Mouse (Mus musculus) olfactory bulb, adult 2 months (tissue): ENCODE measurements around the gene 9230112D13Rik. TPM values are rescaled to one million over a fixed set of nuclear protein-coding genes. Genes with fewer than 3 reads are reported as not detected.
A peak's percentile ranks its signal among the peaks of the same experiment; 100 is the strongest.

Source experiments
- H3K27ac ChIP-seq: fragments of 200-500 bp; 2 replicates; pipeline ENCODE4 v1.5.1; 2012; ENCODE audit warnings: low read depth, low read length; ENCODE audit not compliant: insufficient read depth
- H3K4me1 ChIP-seq: fragments of 200-500 bp; 2 replicates; pipeline ENCODE4 v1.6.1; 2012; ENCODE audit warnings: low read length; ENCODE audit not compliant: control insufficient read depth, insufficient read depth
- H3K4me3 ChIP-seq: fragments of 200-500 bp; 2 replicates; pipeline ENCODE4 v1.5.1; 2012; ENCODE audit warnings: mild to moderate bottlenecking, low read depth, low read length, moderate library complexity; ENCODE audit not compliant: insufficient read depth
- CTCF ChIP-seq: fragments of 200-500 bp; IDR thresholded peaks from 2 replicates; pipeline ENCODE4 v1.5.1; 2012; ENCODE audit warnings: low read depth, mild to moderate bottlenecking, low read length, moderate library complexity; ENCODE audit not compliant: insufficient read depth
- POLR2A ChIP-seq: fragments of 200-500 bp; IDR thresholded peaks from 2 replicates; pipeline ENCODE4 v1.6.1; 2012; ENCODE audit warnings: mild to moderate bottlenecking, low read depth, low read length, moderate library complexity; ENCODE audit not compliant: insufficient read depth
- WGBS: fragments of 180-500 bp; shearing (Covaris S2); methylation state at CpG from one replicate; pipeline ENCODE4 v1.1.7; 2018; 5-methylcytosine and 5-hydroxymethylcytosine counted together
- polyA plus RNA-seq: library from polyadenylated mRNA; stranded (reverse); fragments of >200 nt; gene quantifications from 2 replicates; pipeline ENCODE4 v1.2.4, GENCODE M21; 2012; ENCODE audit warnings: low replicate concordance; ENCODE audit not compliant: missing spikeins, insufficient read depth, insufficient read length

Gene 9230112D13Rik
- polyA plus RNA-seq, 1 experiment: not detected

DNA sequence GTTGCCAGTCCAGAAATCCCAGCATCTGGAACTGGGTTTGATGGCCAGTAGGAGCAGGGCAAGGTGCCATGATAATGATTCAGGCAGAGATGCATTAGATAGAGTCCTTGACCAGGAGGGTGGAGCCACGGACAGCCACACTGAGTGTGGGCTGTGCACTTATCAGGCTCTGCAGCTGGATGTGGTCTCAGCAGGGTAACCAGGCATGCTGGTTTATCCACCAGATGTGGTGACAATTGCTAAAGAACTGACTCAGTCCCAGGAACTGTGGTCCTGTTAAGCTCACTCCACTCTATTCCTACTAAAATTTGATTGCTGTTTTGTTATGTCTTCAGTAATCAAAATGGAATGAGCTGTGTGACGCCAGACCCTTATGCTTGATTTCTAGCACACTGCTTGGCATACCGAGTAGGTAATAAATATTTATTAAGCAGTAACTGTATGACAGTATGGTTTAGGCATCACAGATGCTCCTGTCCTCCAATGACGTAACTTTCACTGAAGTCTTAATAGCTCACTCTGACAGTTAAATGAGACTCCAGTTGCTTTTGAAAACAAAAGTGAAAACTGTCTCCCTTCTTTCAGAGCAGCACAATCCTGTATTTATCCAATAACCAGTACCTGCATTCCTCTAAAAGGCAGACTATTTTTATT, 14.3 kb downstream of the 9230112D13Rik start:
- no peak overlapping the region for H3K4me3 ChIP-seq
- peak overlapping the region; percentile 26; the same call in 1 of the 2 replicates for H3K27ac ChIP-seq
- 42% methylated on average over 4 of the region's 4 CpGs for WGBS
- TF ChIP-seq CTCF (no peak), POLR2A (no peak)
- peaks cover 3% of the 10 kb centered on the region; the same call in 1 of the 2 replicates for H3K4me1 ChIP-seq

DNA sequence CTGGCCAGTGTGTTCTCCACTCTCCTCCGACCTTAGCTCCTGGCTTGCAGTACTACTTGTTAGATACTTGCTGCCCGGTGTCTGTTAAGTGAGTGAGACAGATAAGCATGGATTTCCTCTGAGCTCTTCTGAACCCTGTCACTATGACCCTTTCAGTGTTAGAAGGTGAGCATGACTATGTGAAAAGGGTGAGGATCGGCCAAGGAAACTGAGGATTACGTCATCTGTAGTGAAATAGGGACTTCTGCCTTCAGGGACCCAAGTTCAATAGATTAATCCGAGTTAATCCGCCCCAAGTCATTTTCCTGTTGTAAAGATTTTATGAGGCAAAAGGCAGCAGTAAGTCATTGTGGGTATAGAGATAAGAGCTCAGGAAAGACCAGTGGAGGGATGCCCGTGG, 17.3 kb downstream of the 9230112D13Rik start:
- Histone ChIP-seq H3K4me3 (no peak overlapping the region), H3K4me1 (peaks cover 3% of the 10 kb centered on the region; the same call in 1 of the 2 replicates), H3K27ac (no peak overlapping the region)
- TF ChIP-seq POLR2A: no peak
- TF ChIP-seq CTCF: no peak
- WGBS: 88% methylated on average over 7 of the region's 7 CpGs

DNA sequence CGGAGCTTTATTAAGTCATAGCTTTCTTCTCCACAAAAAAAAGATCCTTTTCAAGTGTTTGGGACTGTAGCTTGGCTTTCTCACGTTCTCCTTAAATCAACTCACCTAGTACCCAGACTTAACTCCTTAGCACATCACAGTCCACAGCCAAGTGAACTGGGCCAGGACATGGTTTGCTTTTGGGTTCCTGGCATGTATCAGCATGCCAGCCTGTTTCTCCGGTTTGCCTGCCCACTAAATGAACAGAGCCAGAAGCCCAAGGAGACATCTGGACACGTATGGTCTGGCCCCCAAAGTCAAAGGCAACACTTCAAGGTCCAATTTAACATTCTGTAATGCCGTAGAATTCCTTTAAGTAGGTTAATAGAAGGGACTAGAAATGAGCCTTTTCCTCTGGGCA, 18.2 kb downstream of the 9230112D13Rik start:
- Histone ChIP-seq H3K27ac (peak overlapping the region; percentile 26; the same call in 1 of the 2 replicates), H3K4me1 (peaks cover 6% of the 10 kb centered on the region), H3K4me3 (no peak overlapping the region)
- TF ChIP-seq CTCF (no peak), POLR2A (no peak)
- WGBS: 88% methylated on average over 5 of the region's 5 CpGs

DNA sequence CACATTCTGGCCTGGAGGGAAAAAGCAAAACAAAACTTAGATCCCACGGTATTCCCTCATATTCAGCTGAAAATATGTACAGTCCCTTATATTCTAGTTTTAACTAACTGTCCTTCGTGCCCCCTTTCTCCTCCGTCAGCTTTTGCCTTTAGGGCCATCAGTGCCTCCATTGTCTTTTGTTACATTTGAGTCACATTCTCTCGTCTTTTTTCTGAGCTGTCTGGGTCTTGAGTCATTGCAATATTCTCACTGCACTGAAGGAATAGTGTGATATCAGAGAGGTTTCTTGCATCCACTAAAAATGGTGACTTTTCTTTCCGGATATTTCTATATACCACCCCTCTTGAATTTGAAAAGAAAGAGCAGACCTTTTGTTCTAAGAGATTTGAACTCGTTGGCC, 18.8 kb downstream of the 9230112D13Rik start:
- WGBS: 29% methylated on average over 6 of the region's 6 CpGs
- Histone ChIP-seq H3K27ac (peak overlapping the region; percentile 26; the same call in 1 of the 2 replicates), H3K4me3 (no peak overlapping the region), H3K4me1 (peaks cover 8% of the 10 kb centered on the region)
- no peak for TF ChIP-seq CTCF
- no peak for TF ChIP-seq POLR2A

DNA sequence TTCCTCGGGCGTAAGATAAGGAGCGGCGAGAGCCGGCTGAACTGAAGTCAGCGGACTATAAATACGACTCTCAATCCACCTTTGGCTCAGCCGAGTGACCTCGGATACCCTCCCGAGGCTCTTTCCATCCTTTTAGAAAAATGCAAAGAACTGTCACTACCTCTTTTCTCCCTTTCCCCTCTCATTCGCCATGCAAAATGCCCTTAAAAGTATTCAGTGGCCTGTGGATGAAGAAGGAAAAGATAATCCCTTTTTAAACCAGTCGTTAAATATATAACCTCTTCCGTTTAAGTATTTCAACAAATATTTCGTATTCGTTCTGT, 19.3 kb downstream of the 9230112D13Rik start, which contains the start of gene Bmpr1a:
Bmpr1a (minus strand) TSS at position 17 of the 323 bp plus-strand sequence.
- 7% methylated on average over 15 of the region's 15 CpGs for WGBS
- Histone ChIP-seq H3K4me3 (peak within 1 kb of the TSS; percentile 99), H3K4me1 (peaks cover 8% of the 10 kb centered on the region), H3K27ac (peak within 1 kb of the TSS; percentile 94)
- TF ChIP-seq CTCF: no peak
- no peak for TF ChIP-seq POLR2A

DNA sequence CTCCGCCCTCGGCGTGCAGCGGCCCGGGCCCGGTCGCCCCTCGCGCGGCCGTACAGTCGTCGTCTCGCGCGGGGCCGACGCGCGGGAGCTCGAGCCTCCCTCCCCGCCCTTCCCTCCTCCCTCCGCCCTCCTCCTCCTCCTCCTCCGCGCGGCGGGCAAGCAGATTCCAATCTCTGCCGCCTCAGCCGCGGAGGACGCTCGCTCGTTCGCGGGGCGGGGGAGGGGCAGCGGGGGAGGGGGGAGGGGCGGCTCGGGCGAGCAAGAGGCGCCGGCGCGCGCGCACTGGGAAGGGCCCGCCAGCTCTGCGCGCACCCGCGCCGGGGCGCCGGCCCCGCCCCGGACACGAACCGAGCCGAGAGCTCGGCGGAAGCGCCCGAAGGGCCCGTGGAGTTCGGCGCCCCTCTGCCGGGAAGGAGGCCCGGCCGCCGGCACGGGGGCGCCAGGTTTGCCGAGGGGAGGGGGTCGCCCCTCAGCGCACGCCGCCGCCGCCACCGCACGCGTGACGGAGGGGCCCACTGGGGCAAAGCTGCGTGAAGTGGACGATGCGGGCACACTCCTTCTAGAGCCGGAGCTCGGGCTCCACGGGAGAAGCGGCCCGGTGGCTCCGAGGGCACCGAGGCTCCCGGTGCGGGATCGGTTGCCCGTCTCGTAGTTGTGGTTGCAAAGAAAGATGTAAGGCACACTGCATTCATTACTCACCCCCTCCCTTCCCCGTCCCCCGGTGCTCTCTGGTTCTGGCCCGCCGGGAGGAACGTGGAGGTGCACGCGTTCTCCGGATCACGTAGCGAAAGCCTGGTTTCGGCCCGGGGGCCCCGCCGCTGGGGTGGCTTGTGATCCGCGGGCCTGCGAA, 19.9 kb downstream of the 9230112D13Rik start:
- TF ChIP-seq CTCF: no peak
- peak; percentile 86; the same call in 1 of the 2 replicates for TF ChIP-seq POLR2A
- H3K4me3 ChIP-seq: peak overlapping the region; percentile 99
- under 1% methylated on average over 96 of the region's 115 CpGs for WGBS
- peak overlapping the region; percentile 94 for H3K27ac ChIP-seq
- peaks cover 6% of the 10 kb centered on the region for H3K4me1 ChIP-seq

DNA sequence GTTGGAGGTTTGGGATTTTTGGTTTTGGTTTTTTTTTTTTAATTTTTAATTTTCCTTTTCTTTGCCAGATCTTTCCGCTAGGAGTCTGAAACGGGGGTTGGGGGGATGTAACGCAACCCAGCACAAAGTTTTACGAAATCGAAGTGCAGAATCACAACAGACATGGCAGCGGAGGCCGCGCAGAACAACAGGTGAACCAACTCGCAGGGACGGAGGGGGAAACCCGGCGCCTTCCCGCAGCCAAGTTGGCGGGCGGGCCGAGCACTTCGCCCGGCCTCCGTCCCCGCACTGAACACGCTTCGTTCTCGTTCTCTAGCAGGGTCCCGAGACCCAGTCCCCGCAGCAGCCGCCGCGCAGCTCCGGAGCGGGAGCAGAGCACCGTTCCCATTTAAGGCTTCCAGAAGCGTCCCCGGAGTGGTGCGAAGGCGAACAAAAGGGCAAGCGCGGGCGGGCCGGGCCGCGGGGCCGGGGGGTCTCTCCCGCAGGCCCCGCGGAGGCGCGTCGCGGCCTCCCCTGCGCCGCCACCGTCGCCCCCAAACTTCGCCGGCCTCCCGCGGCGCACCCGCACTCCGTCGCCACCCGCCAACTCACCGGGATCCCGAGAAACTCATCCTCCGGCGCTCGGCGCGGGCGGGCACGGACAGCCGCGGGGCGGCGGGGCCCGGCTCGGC, 20.7 kb downstream of the 9230112D13Rik start:
- peaks cover 6% of the 10 kb centered on the region for H3K4me1 ChIP-seq
- peak overlapping the region; percentile 91 for H3K27ac ChIP-seq
- WGBS: under 1% methylated on average over 77 of the region's 77 CpGs
- TF ChIP-seq CTCF (no peak), POLR2A (no peak)
- H3K4me3 ChIP-seq: peak overlapping the region; percentile 99

DNA sequence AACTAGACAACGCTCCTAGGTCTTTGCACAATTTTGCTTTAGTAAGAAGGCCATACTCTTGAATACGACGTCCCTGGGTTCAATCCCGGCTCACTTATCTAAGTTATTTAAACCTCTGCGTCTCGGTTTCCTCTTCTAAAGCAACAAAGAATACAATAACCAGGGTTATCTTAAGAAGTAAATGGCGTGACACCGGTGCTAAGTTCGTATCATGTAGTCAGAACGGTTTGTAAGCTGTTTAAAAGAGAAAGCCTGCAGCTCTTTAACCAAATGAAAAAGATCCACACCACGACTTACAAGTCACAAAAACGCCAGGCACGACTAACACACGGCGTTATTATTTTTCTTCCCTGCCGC, 21.2 kb downstream of the 9230112D13Rik start:
- WGBS: under 1% methylated on average over 16 of the region's 16 CpGs
- Histone ChIP-seq H3K4me3 (peak overlapping the region; percentile 99), H3K27ac (0 out of 2 replicates have a peak overlapping the region, but pooled peaks have one; percentile 91), H3K4me1 (peaks cover 6% of the 10 kb centered on the region)
- TF ChIP-seq CTCF (no peak), POLR2A (no peak)
